Mouse (Mus musculus) MEL (cell line): ENCODE data around the gene Shb.

Source experiments
- CTCF ChIP-seq, 3 experiments: IDR thresholded peaks in 2 of 3; conservative IDR thresholded peaks in 1 of 3; 2 replicates each; pipeline ENCODE4 v1.5.1; 2011 to 2012; ENCODE audit warnings: low read length in 3 of 3, low read depth in 2 of 3, mild to moderate bottlenecking in 2 of 3, improper control_type of control experiment in 1 of 3, inconsistent platforms in 1 of 3, mixed read lengths in 1 of 3, moderate library complexity in 1 of 3; ENCODE audit not compliant: control insufficient read depth in 1 of 3, insufficient read depth in 1 of 3, poor library complexity in 1 of 3, severe bottlenecking in 1 of 3
- EP300 ChIP-seq, 2 experiments: IDR thresholded peaks; 2 replicates each; pipeline ENCODE4 v1.6.1; 2011; ENCODE audit warnings: improper control_type of control experiment in 2 of 2, low read length in 2 of 2, low read depth in 1 of 2, mild to moderate bottlenecking in 1 of 2
- GATA1 ChIP-seq: IDR thresholded peaks from 2 replicates; pipeline ENCODE4 v1.6.1; 2011; ENCODE audit warnings: low read depth, low read length, improper control_type of control experiment
- MAFK ChIP-seq: IDR thresholded peaks from 2 replicates; pipeline ENCODE4 v1.6.1; 2011; ENCODE audit warnings: low read depth, mild to moderate bottlenecking, low read length, improper control_type of control experiment, borderline replicate concordance
- MXI1 ChIP-seq: IDR thresholded peaks from 2 replicates; pipeline ENCODE4 v1.6.1; 2011; ENCODE audit warnings: mild to moderate bottlenecking, low read depth, low read length, improper control_type of control experiment
- POLR2A ChIP-seq, 2 experiments: IDR thresholded peaks; 2 replicates each; pipeline ENCODE4 v1.6.1; 2011 to 2012; ENCODE audit warnings: low read length in 2 of 2, mild to moderate bottlenecking in 2 of 2, control low read depth in 1 of 2, improper control_type of control experiment in 1 of 2, low read depth in 1 of 2, moderate library complexity in 1 of 2; ENCODE audit not compliant: control insufficient read depth in 1 of 2, insufficient read depth in 1 of 2, poor library complexity in 1 of 2
- POLR2AphosphoS2 ChIP-seq: IDR thresholded peaks from 2 replicates; pipeline ENCODE4 v1.6.1; 2011; ENCODE audit warnings: low read length, improper control_type of control experiment
- SIN3A ChIP-seq: IDR thresholded peaks from 2 replicates; pipeline ENCODE4 v1.6.1; 2012; ENCODE audit warnings: low read length, improper control_type of control experiment, inconsistent platforms
- TAL1 ChIP-seq: IDR thresholded peaks from 2 replicates; pipeline ENCODE4 v1.6.1; 2012; ENCODE audit warnings: mild to moderate bottlenecking, inconsistent platforms, low read length, moderate library complexity, mixed read lengths
- TCF12 ChIP-seq: IDR thresholded peaks from 2 replicates; pipeline ENCODE4 v1.6.1; 2014; ENCODE audit warnings: low read depth, mild to moderate bottlenecking, inconsistent platforms, low read length, improper control_type of control experiment, moderate library complexity
- USF1 ChIP-seq: IDR thresholded peaks from 2 replicates; pipeline ENCODE4 v1.6.1; 2014; ENCODE audit warnings: low read depth, mild to moderate bottlenecking, inconsistent platforms, low read length, improper control_type of control experiment, moderate library complexity
- USF2 ChIP-seq, 2 experiments: IDR thresholded peaks; 2 replicates each; pipeline ENCODE4 v1.6.1; 2011 to 2012; ENCODE audit warnings: improper control_type of control experiment in 2 of 2, low read length in 2 of 2, borderline replicate concordance in 1 of 2, inconsistent platforms in 1 of 2, low read depth in 1 of 2, mild to moderate bottlenecking in 1 of 2; ENCODE audit not compliant: insufficient read depth in 1 of 2
- ZNF384 ChIP-seq: IDR thresholded peaks from 2 replicates; pipeline ENCODE4 v1.6.1; 2012; ENCODE audit warnings: low read depth, mild to moderate bottlenecking, inconsistent platforms, low read length, improper control_type of control experiment

DNA sequence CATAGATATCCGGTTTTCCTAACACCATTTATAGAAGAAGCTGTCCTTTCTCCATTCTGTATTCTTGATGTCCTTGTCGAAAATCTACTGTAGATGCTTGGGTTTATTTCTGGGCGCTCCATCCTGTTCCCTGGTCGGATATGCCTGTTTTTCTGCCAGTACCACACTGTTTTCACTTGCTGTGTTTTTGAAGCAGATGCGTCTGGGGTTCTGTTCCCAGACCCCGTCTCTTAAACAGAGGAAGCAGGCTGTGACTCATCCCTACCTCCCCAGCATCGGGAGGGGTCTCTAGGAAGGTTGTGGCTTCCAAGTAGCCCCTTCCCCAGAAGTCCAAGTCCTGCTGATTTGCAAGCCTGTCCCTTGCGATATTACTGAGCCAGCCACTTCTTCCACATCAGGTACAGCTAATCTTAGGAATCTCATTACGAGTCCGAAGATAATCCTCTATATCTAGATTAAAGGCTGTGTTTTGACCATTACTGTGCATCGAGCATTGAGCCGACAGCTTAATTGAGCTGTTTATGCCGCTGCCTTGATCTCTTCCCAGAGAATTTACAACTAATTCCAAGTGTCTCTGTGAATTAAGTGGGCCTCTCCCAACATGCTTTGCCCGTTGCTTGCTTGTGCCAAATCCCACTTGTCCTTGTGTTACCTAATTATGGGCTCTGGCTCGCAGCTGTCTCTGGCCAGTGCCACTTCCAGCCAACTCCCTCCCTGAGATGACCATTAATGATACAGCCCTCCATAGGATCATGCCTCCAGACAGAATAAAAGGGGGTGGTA is 8.1 kb upstream of the Shb start:
- TF ChIP-seq USF2 (IDR thresholded peaks at IDR 0.05; ENCODE audit: borderline replicate concordance in 1 of 2, insufficient read depth in 1 of 2, low read depth in 1 of 2, low read length in 2 of 2) (no peak), POLR2AphosphoS2 (no peak), TAL1 (no peak), SIN3A (no peak), EP300 (IDR thresholded peaks at IDR 0.05; ENCODE audit: low read depth in 1 of 2, low read length in 2 of 2) (no peak), CTCF (IDR thresholded peaks at IDR 0.05 in 2 of 3, conservative IDR thresholded peaks at IDR 0.05 in 1 of 3; ENCODE audit: control insufficient read depth in 1 of 3, insufficient read depth in 1 of 3, low read depth in 2 of 3, low read length in 3 of 3, poor library complexity in 1 of 3, severe bottlenecking in 1 of 3) (no peak), GATA1 (no peak), POLR2A (IDR thresholded peaks at IDR 0.05; ENCODE audit: control insufficient read depth in 1 of 2, insufficient read depth in 1 of 2, low read depth in 1 of 2, low read length in 2 of 2, poor library complexity in 1 of 2) (no peak), TCF12 (no peak), MAFK (no peak), USF1 (no peak), MXI1 (no peak), ZNF384 (no peak)
